Mouse (Mus musculus): ENCODE data around the gene Tmed9. TPM values are rescaled to one million over a fixed set of nuclear protein-coding genes. Genes with fewer than 3 reads are reported as not detected.
"Not testable (repeated sequence)": the region's sequence is repeated elsewhere in the genome, so short reads cannot be mapped to it uniquely, and the experiment has no call there.

Tmed9 gene
- total and polyA plus RNA-seq, 3 experiments: 64.5 to 95.7 (median 85.5) TPM

GRCm38 (mm10) chr13:55636185-55636983, 62.9 kb downstream of the Tmed9 start:
- H3K4me3 ChIP-seq: no peak overlapping the region
- WGBS: 81% methylated on average over 14 of the region's 14 CpGs
- no peaks in the 10 kb centered on the region for H3K36me3 ChIP-seq (ENCODE audit: control insufficient read depth, insufficient read depth, low read length)

GRCm38 (mm10) chr13:55640480-55640879, 66.9 kb downstream of the Tmed9 start:
- 32% methylated on average over 8 of the region's 8 CpGs for WGBS
- not testable (repeated sequence) for H3K27me3 ChIP-seq (ENCODE audit: control insufficient read depth, insufficient read depth, low read length); H3K27ac ChIP-seq; H3K4me3 ChIP-seq; H3K9ac ChIP-seq (ENCODE audit: low read depth, low read length); H3K79me2 ChIP-seq (replicated peaks; ENCODE audit: control insufficient read depth, insufficient read depth, low read length); H3K4me1 ChIP-seq (ENCODE audit: control insufficient read depth, insufficient read depth, low read length); H3K36me3 ChIP-seq (ENCODE audit: control insufficient read depth, insufficient read depth, low read length)
- TF ChIP-seq CTCF (IDR thresholded peaks at IDR 0.05) (peak; percentile 85), EP300 (IDR thresholded peaks at IDR 0.05; ENCODE audit: insufficient read depth, low read depth, low read length) (0 out of 2 replicates have a peak, but pooled peaks have one; percentile 20)
- intact Hi-C loops (cut with DNase I): loop anchor here (1.0 to 5.0 kb wide), 2 partner anchors 39 to 87 kb away; partner anchors contain the start of gene Pcbd2
- DNase-seq: peak; percentile 67 to 85

More at GRCm38 (mm10) chr13:55636185-55636983, 62.9 kb downstream of the Tmed9 start:
- Histone ChIP-seq H3K9ac (ENCODE audit: low read depth, low read length) (no peak overlapping the region), H3K4me1 (ENCODE audit: control insufficient read depth, insufficient read depth, low read length) (peaks cover 1% of the 10 kb centered on the region), H3K27me3 (ENCODE audit: control insufficient read depth, insufficient read depth, low read length) (no peaks in the 10 kb centered on the region), H3K27ac (no peak overlapping the region), H3K79me2 (replicated peaks; ENCODE audit: control insufficient read depth, insufficient read depth, low read length) (peaks cover 4% of the 10 kb centered on the region)
- no peak for DNase-seq
- TF ChIP-seq CTCF (IDR thresholded peaks at IDR 0.05): no peak
- no peak for TF ChIP-seq POLR2A (IDR thresholded peaks at IDR 0.05; ENCODE audit: insufficient read depth, low read depth, low read length)
- no peak for TF ChIP-seq EP300 (IDR thresholded peaks at IDR 0.05; ENCODE audit: insufficient read depth, low read depth, low read length)
- intact Hi-C loops (cut with DNase I): no loop called here

DNA sequence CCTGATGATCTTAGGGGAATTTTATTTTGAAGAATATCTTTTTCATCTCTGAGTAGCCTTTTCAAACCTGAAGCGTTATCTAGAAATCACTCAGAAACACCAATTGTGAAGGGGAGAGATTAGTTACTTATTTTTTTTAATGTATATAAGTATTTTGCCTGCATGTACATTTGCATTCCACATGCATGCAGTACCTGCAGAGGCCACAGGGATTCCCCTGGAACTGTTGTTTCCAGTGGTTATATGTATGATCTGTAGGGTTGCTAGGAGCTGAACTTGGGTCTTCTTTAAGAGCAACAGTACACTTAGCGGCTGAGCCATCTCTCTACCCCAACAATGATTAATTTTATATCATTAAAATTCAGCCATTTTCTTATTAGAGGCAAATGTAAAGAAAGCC, 71.0 kb downstream of the Tmed9 start:
- intact Hi-C loops (cut with DNase I): loop anchor here (5.0 kb wide), 1 partner anchor 83 kb away; the partner anchor contains the start of gene Pcbd2
- WGBS: 85% methylated on average over 2 of the region's 2 CpGs

More for the DNA sequence above, 71.0 kb downstream of the Tmed9 start:
- no peak for TF ChIP-seq EP300 (IDR thresholded peaks at IDR 0.05; ENCODE audit: insufficient read depth, low read depth, low read length)
- peak; percentile 52 for TF ChIP-seq CTCF (IDR thresholded peaks at IDR 0.05)
- no peak for TF ChIP-seq POLR2A (IDR thresholded peaks at IDR 0.05; ENCODE audit: insufficient read depth, low read depth, low read length)
- Histone ChIP-seq H3K27me3 (ENCODE audit: control insufficient read depth, insufficient read depth, low read length) (no peaks in the 10 kb centered on the region), H3K79me2 (replicated peaks; ENCODE audit: control insufficient read depth, insufficient read depth, low read length) (peaks cover 2% of the 10 kb centered on the region), H3K4me1 (ENCODE audit: control insufficient read depth, insufficient read depth, low read length) (no peaks in the 10 kb centered on the region), H3K9ac (ENCODE audit: low read depth, low read length) (no peak overlapping the region), H3K27ac (no peak overlapping the region), H3K36me3 (ENCODE audit: control insufficient read depth, insufficient read depth, low read length) (no peaks in the 10 kb centered on the region), H3K4me3 (no peak overlapping the region)
- DNase-seq: no peak

Other genes starting within 250 kb of the Tmed9 start
- not detected for gene Mxd3, start 243.9 kb upstream of the Tmed9 start, total RNA-seq (2021)
- gene Mxd3, start 243.9 kb upstream of the Tmed9 start, polyA plus RNA-seq (2012; rRNA removed): 0.21 and 0.53 TPM in 2 replicates
- gene Lman2, start 210.9 kb upstream of the Tmed9 start, total RNA-seq (2021): 10 to 100 TPM; 50.5 to 52.2 TPM
- gene Lman2, start 210.9 kb upstream of the Tmed9 start, polyA plus RNA-seq (2012; rRNA removed): 52.6 and 83.6 TPM in 2 replicates
- under 1 TPM; 0.23 to 0.73 TPM for gene Rgs14, start 204.0 kb upstream of the Tmed9 start, total RNA-seq (2021)
- 0.97 and 1.9 TPM in 2 replicates for gene Rgs14, start 204.0 kb upstream of the Tmed9 start, polyA plus RNA-seq (2012; rRNA removed)
- gene Slc34a1, start 175.5 kb upstream of the Tmed9 start, total RNA-seq (2021): not detected
- 0.16 and 0.18 TPM in 2 replicates for gene Slc34a1, start 175.5 kb upstream of the Tmed9 start, polyA plus RNA-seq (2012; rRNA removed)
- not detected for gene Pfn3, start 158.5 kb upstream of the Tmed9 start, total RNA-seq (2021)
- not detected in 2 replicates for gene Pfn3, start 158.5 kb upstream of the Tmed9 start, polyA plus RNA-seq (2012; rRNA removed)
- not detected for gene F12, start 146.9 kb upstream of the Tmed9 start, total RNA-seq (2021)
- gene F12, start 146.9 kb upstream of the Tmed9 start, polyA plus RNA-seq (2012; rRNA removed): 0.23 TPM in 1 of 2 replicates, not detected in the other
- gene Grk6, start 128.7 kb upstream of the Tmed9 start, total RNA-seq (2021): 10 to 100 TPM; 17.1 to 19.5 TPM
- 22.5 and 29.0 TPM in 2 replicates for gene Grk6, start 128.7 kb upstream of the Tmed9 start, polyA plus RNA-seq (2012; rRNA removed)
- gene Prr7, start 109.5 kb upstream of the Tmed9 start, total RNA-seq (2021): under 1 TPM; 0.86 to 0.94 TPM
- gene Prr7, start 109.5 kb upstream of the Tmed9 start, polyA plus RNA-seq (2012; rRNA removed): 0.53 and 1.1 TPM in 2 replicates
- gene Dbn1, start 85.6 kb upstream of the Tmed9 start, total RNA-seq (2021): 1 to 10 TPM; 4.8 to 9.3 TPM
- gene Dbn1, start 85.6 kb upstream of the Tmed9 start, polyA plus RNA-seq (2012; rRNA removed): 10.4 and 11.5 TPM in 2 replicates
- gene Pdlim7, start 60.1 kb upstream of the Tmed9 start, total RNA-seq (2021): 10 to 100 TPM; 46.9 to 54.0 TPM
- 86.3 and 98.2 TPM in 2 replicates for gene Pdlim7, start 60.1 kb upstream of the Tmed9 start, polyA plus RNA-seq (2012; rRNA removed)
- gene Dok3, start 44.4 kb upstream of the Tmed9 start, total RNA-seq (2021): 1 to 10 TPM; 1.9 to 2.4 TPM
- 3.7 and 7.3 TPM in 2 replicates for gene Dok3, start 44.4 kb upstream of the Tmed9 start, polyA plus RNA-seq (2012; rRNA removed)
- 10 to 100 TPM; 13.0 to 13.9 TPM for gene Ddx41, start 37.1 kb upstream of the Tmed9 start, total RNA-seq (2021)
- gene Ddx41, start 37.1 kb upstream of the Tmed9 start, polyA plus RNA-seq (2012; rRNA removed): 20.7 and 21.1 TPM in 2 replicates
- 10 to 100 TPM; 11.2 to 13.0 TPM for gene Fam193b, start 2.6 kb upstream of the Tmed9 start, total RNA-seq (2021)
- gene Fam193b, start 2.6 kb upstream of the Tmed9 start, polyA plus RNA-seq (2012; rRNA removed): 43.9 and 46.1 TPM in 2 replicates
- gene B4galt7, start 26.2 kb downstream of the Tmed9 start, total RNA-seq (2021): 1 to 10 TPM; 8.8 to 9.8 TPM
- 11.4 and 13.2 TPM in 2 replicates for gene B4galt7, start 26.2 kb downstream of the Tmed9 start, polyA plus RNA-seq (2012; rRNA removed)
- 10 to 100 TPM; 10.4 to 10.9 TPM for gene Caml, start 49.3 kb downstream of the Tmed9 start, total RNA-seq (2021)
- 11.7 and 14.9 TPM in 2 replicates for gene Caml, start 49.3 kb downstream of the Tmed9 start, polyA plus RNA-seq (2012; rRNA removed)
- 10 to 100 TPM; 20.8 to 21.1 TPM for gene Ddx46, start 61.3 kb downstream of the Tmed9 start, total RNA-seq (2021)
- gene Ddx46, start 61.3 kb downstream of the Tmed9 start, polyA plus RNA-seq (2012; rRNA removed): 7.9 and 14.8 TPM in 2 replicates
- gene B230219D22Rik, start 119.4 kb downstream of the Tmed9 start, total RNA-seq (2021): 10 to 100 TPM; 39.4 to 42.2 TPM
- gene B230219D22Rik, start 119.4 kb downstream of the Tmed9 start, polyA plus RNA-seq (2012; rRNA removed): 22.1 and 52.1 TPM in 2 replicates
- gene Txndc15, start 140.9 kb downstream of the Tmed9 start, total RNA-seq (2021): 10 to 100 TPM; 39.4 to 47.1 TPM
- gene Txndc15, start 140.9 kb downstream of the Tmed9 start, polyA plus RNA-seq (2012; rRNA removed): 29.1 and 37.5 TPM in 2 replicates
- 10 to 100 TPM; 46.7 to 47.6 TPM for gene Pcbd2, start 153.6 kb downstream of the Tmed9 start, total RNA-seq (2021)
- gene Pcbd2, start 153.6 kb downstream of the Tmed9 start, polyA plus RNA-seq (2012; rRNA removed): 34.0 and 34.6 TPM in 2 replicates
- gene Catsper3, start 210.8 kb downstream of the Tmed9 start, total RNA-seq (2021): under 1 TPM in 1 of 2 experiments, not detected in 1; 0.23 TPM
- 0.12 TPM in 1 of 2 replicates, not detected in the other for gene Catsper3, start 210.8 kb downstream of the Tmed9 start, polyA plus RNA-seq (2012; rRNA removed)